Mouse (Mus musculus): Measurements from ENCODE around the gene Gm6676.
"Not testable (repeated sequence)": the region's sequence is repeated elsewhere in the genome, so short reads cannot be mapped to it uniquely, and the experiment has no call there.

Gene Gm6676

DNA sequence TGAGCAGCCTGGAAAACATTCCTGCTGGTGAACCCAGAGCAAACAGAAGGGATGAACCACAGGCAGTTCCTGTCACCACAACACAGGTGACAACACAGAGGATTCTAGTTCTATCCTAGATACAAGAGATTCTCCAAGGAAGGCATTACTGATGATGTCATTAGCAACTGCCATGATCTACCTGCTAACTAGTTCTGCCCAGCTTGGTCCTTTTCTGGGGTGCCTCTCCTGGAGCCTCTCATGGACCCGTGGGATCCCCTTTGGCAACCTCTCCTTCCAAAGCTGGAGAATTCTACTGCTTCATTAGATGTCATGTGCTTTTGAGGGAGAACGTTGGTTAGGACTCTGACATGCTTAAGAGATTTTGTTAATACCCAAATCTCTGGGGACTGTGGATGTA, at the start of gene Gm6676:
Gm6676 (minus strand) TSS at position 101 of the 400 bp plus-strand sequence.
- not testable (repeated sequence) for H3K4me1 ChIP-seq (replicated peaks; ENCODE audit: low read depth, low read length)

DNA sequence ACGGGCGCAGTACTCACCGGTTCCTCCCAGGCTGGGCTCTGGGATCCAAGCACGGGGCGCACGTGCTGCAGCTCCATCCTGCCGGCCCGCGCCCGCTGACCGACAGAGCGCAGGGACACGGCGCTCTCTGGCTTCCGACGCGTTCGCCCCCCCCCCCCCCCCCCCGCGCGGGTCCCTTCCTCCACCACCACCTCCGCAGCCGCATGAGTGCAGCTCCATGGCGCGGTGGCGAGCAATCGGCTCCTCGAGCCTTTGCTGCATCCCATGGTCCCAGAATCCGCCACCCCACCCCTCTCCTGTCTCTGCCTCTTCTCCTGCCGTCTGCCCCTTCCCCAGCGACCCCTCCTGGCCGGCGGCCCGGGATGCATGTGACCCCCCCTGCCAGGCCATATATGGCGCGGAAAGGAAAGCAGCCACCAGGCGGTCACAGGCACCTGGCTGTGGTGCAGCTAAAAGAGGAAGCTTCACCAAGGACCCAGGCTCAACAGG, 49.3 kb upstream of the Gm6676 start, which contains the start of gene Gm3512:
Gm3512 (minus strand) TSS at position 51 of the 489 bp plus-strand sequence.
- H3K4me3 ChIP-seq (replicated peaks; ENCODE audit: low read length); H3K27me3 ChIP-seq (ENCODE audit: insufficient read depth, low read length); H3K36me3 ChIP-seq (ENCODE audit: insufficient read depth, low read length); H3K9me3 ChIP-seq (ENCODE audit: low read length); H3K4me1 ChIP-seq (replicated peaks; ENCODE audit: low read depth, low read length): not testable (repeated sequence)

More for the DNA sequence above, at the start of gene Gm6676:
- not testable (repeated sequence) for H3K9me3 ChIP-seq (ENCODE audit: low read length); H3K27me3 ChIP-seq (ENCODE audit: insufficient read depth, low read length); H3K36me3 ChIP-seq (ENCODE audit: insufficient read depth, low read length); H3K4me3 ChIP-seq (replicated peaks; ENCODE audit: low read length)

DNA sequence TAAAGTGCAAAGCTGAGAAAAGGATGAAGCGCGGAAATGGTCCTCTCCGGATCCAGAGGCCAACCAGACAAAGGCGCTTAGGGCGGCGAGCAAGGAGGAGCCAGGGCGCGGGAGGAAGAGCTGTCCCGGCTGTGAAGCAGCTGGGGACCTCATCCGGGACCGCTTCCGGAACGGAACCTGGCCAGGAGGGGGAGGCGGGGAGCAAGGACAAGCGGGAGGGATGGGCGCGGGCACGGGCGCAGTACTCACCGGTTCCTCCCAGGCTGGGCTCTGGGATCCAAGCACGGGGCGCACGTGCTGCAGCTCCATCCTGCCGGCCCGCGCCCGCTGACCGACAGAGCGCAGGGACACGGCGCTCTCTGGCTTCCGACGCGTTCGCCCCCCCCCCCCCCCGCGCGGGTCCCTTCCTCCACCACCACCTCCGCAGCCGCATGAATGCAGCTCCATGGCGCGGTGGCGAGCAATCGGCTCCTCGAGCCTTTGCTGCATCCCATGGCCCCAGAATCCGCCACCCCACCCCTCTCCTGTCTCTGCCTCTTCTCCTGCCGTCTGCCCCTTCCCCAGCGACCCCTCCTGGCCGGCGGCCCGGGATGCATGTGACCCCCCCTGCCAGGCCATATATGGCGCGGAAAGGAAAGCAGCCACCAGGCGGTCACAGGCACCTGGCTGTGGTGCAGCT, 19.9 kb downstream of the Gm6676 start:
- H3K9me3 ChIP-seq (ENCODE audit: low read length); H3K4me1 ChIP-seq (replicated peaks; ENCODE audit: low read depth, low read length); H3K27me3 ChIP-seq (ENCODE audit: insufficient read depth, low read length); H3K36me3 ChIP-seq (ENCODE audit: insufficient read depth, low read length): not testable (repeated sequence)
- peak overlapping the region; percentile 61 for H3K4me3 ChIP-seq (replicated peaks; ENCODE audit: low read length)

DNA sequence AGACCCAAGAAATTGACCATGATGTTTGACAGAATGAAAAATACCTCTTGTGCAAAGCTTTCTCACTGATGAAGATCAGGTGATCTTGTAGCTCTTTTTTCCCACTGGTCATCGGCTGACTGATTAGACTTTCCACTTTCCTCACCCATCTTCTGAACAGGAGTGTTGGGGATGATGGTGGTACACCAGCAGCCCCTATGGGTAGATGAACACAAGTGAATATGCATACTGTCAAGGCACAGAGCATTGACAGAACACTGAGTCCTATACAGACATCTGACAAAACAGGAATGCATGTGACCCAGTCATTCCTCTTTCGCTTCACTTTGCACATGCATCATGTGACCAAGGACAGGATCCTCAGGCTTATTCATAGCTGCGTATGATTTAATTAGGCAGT, 24.7 kb downstream of the Gm6676 start, which contains the start of gene Gm3696:
Gm3696 (minus strand) TSS at position 101 of the 400 bp plus-strand sequence.
- H3K9me3 ChIP-seq (ENCODE audit: low read length); H3K27me3 ChIP-seq (ENCODE audit: insufficient read depth, low read length); H3K4me1 ChIP-seq (replicated peaks; ENCODE audit: low read depth, low read length); H3K4me3 ChIP-seq (replicated peaks; ENCODE audit: low read length); H3K36me3 ChIP-seq (ENCODE audit: insufficient read depth, low read length): not testable (repeated sequence)
